Mouse (Mus musculus) lung, embryonic 16.5 days (tissue): ENCODE measurements at regions not wholly inside any gene's neighbourhood (a gene's known extent, or its start where the extent isn't known, plus 50 kb on each side); places are given as distances from the start of the nearest gene placed in this dataset.
"Not testable (repeated sequence)": the region's sequence is repeated elsewhere in the genome, so short reads cannot be mapped to it uniquely, and the experiment has no call there.

Experiments
- ATAC-seq: fragments of 200-750 bp; cut with Nextera tagmentation; 2 replicates; pipeline ENCODE4 v1.8.0; 2017; ENCODE audit warnings: low read depth, mild to moderate bottlenecking, moderate library complexity
- H3K27ac ChIP-seq: fragments of 300-500 bp; sonication (generic); 2 replicates; pipeline ENCODE4 v1.5.1; 2014; ENCODE audit warnings: mild to moderate bottlenecking, control low read depth, low read length
- H3K27me3 ChIP-seq: fragments of 300-500 bp; sonication (generic); 2 replicates; pipeline ENCODE4 v1.6.1; 2014; ENCODE audit warnings: low read depth, low read length, mixed read lengths; ENCODE audit not compliant: control insufficient read depth, insufficient read depth
- H3K36me3 ChIP-seq: fragments of 300-500 bp; sonication (generic); 2 replicates; pipeline ENCODE4 v1.6.1; 2014; ENCODE audit warnings: low read length; ENCODE audit not compliant: control insufficient read depth, insufficient read depth
- H3K4me1 ChIP-seq: fragments of 300-500 bp; sonication (generic); replicated peaks from 2 replicates; pipeline ENCODE4 v1.6.1; 2014; ENCODE audit warnings: low read length, mixed read lengths; ENCODE audit not compliant: control insufficient read depth, insufficient read depth
- H3K4me2 ChIP-seq: fragments of 300-500 bp; sonication (generic); 2 replicates; pipeline ENCODE4 v1.6.1; 2014; ENCODE audit warnings: low read depth, low read length, control low read depth
- H3K4me3 ChIP-seq: fragments of 300-500 bp; sonication (generic); 2 replicates; pipeline ENCODE4 v1.5.1; 2014; ENCODE audit warnings: mild to moderate bottlenecking, low read length, control low read depth
- H3K9ac ChIP-seq: fragments of 300-500 bp; sonication (generic); 2 replicates; pipeline ENCODE4 v1.6.1; 2014; ENCODE audit warnings: low read length, control low read depth
- H3K9me3 ChIP-seq: fragments of 300-500 bp; sonication (generic); 2 replicates; pipeline ENCODE4 v1.6.1; 2016; ENCODE audit warnings: low read length; ENCODE audit not compliant: control insufficient read depth
- WGBS: fragments of 180-500 bp; shearing (Covaris S2); extraction: QIAGEN DNeasy Blood & Tissue Kit; methylation state at CpG from one replicate; pipeline ENCODE4 v1.1.7; 2014; 5-methylcytosine and 5-hydroxymethylcytosine counted together

DNA sequence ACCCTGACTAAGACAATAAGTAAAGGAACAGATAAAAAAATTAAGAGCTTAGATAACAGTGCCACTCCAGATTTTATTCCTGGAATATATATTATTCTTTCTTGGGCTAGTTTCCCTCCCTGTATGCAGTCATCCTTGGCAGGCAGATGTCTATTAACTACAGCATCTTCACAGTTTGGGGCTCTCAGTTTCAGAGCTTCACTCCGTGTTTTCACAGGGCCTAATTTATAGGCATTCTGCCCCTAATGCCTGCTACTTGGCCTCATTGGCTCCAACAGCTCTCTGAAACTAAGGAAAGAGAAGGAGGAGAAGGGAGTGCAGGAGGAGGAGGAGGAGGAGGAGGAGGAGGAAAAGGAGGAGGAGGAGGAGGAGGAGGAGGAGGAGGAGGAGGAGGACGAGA, 757.0 kb downstream of the Cdh8 start:
- Histone ChIP-seq H3K27me3 (no peaks in the 10 kb centered on the region), H3K4me3 (no peak overlapping the region), H3K9ac (no peak overlapping the region), H3K4me2 (no peak overlapping the region), H3K4me1 (no peaks in the 10 kb centered on the region), H3K9me3 (no peaks in the 10 kb centered on the region), H3K27ac (no peak overlapping the region), H3K36me3 (no peaks in the 10 kb centered on the region)
- WGBS = 35% methylated on average over 2 of the region's 2 CpGs
- ATAC-seq = no peak

- ATAC-seq, H3K4me3 ChIP-seq, H3K27ac ChIP-seq, H3K4me1 ChIP-seq, H3K9ac ChIP-seq, H3K36me3 ChIP-seq, H3K4me2 ChIP-seq, H3K27me3 ChIP-seq, H3K9me3 ChIP-seq: not testable (repeated sequence)
- 86% methylated on average over 4 of the region's 4 CpGs for WGBS
These were observed 764.0 kb downstream of the Cdh8 start for GRCm38 (mm10) chr8:98652316-98652715.

- ATAC-seq = no peak
- Histone ChIP-seq H3K36me3 (no peaks in the 10 kb centered on the region), H3K9me3 (no peaks in the 10 kb centered on the region), H3K9ac (no peak overlapping the region), H3K4me1 (no peaks in the 10 kb centered on the region), H3K27ac (no peak overlapping the region), H3K4me2 (no peak overlapping the region), H3K4me3 (no peak overlapping the region), H3K27me3 (no peaks in the 10 kb centered on the region)
- 81% methylated on average over 1 of the region's 1 CpGs for WGBS
These were observed 765.3 kb downstream of the Cdh8 start for GRCm38 (mm10) chr8:98651010-98651409.

- Histone ChIP-seq H3K4me2 (no peak overlapping the region), H3K4me1 (no peaks in the 10 kb centered on the region), H3K9me3 (no peaks in the 10 kb centered on the region), H3K4me3 (no peak overlapping the region), H3K36me3 (no peaks in the 10 kb centered on the region), H3K9ac (no peak overlapping the region), H3K27me3 (no peaks in the 10 kb centered on the region), H3K27ac (no peak overlapping the region)
- 88% methylated on average over 5 of the region's 5 CpGs for WGBS
- no peak for ATAC-seq
These were observed 788.1 kb downstream of the Cdh8 start for GRCm38 (mm10) chr8:98628151-98628550.

DNA sequence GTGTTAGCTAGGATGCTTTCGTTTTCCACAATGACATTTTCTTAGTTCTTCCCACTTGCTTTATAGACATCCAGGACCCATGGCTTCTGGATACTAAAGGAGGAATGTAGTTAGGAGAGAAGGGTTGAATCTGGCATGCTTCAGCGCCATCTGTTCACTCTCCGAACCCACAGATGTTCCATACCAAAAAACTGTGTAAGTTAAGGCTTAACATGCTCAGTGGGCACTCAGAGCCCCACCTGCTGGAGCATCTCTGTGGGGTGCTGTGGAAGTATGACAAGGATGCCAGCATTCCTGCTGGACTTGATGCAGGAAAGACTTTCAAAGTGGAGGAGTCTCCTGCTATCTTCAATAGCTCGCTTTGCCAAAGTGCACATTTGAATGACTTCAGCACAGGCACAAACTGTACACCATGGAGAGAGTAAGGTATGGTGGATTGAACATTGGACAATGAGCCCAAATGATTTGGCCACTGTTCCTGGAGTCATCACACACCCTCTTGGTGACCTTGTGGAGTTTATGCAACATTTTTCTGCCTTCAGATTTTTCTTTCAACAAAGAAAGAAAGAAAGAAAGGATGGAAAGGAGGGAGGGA, 802.3 kb downstream of the Cdh8 start:
- H3K9ac ChIP-seq = no peak overlapping the region
- H3K27me3 ChIP-seq = no peaks in the 10 kb centered on the region
- no peak overlapping the region for H3K4me3 ChIP-seq
- H3K9me3 ChIP-seq = no peaks in the 10 kb centered on the region
- no peak overlapping the region for H3K27ac ChIP-seq
- no peaks in the 10 kb centered on the region for H3K4me1 ChIP-seq
- ATAC-seq = no peak
- 85% methylated on average over 4 of the region's 4 CpGs for WGBS
- no peaks in the 10 kb centered on the region for H3K36me3 ChIP-seq
- H3K4me2 ChIP-seq = no peak overlapping the region

DNA sequence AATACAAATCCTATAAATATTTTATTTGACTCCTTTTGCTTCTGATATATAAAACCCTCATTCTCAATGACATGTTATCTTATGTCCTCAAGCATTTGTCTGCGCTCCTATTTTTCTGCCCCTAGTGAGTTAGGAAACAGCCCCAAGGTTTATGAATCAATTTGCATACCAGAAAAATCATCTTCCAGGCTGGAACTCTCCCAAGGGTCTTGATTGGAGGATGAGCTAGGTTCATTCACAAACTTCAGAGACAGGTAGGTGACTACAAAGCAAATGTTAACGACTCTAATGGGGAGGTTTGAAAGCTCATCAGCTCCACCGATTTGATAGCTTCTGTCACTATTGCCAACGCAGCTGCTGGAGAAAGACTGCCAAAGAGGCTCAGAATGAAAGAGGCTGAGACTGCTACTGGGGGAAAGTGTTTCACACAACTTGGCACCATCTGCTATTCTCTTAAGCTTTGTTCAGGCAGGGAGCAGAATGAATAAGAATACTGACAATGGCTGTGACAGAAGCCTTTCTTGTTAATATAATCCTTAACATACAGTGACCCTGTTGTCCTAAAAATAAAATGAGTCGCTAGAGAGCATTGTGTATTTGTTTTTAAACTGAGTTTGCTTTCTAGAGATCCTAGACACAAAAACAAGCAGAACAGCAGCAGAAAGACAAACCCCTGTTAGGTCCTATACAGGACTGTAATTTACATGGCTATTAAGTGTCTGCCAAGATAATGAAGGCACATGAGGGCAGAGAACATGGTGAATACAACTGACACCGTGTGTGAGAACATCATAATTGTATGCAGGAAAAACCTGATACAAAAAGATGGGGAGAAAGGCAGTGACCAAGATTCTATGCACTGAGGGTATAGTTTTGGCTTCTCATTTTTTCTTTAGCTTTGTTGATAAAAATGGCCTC, 843.4 kb downstream of the Cdh8 start:
- WGBS = 59% methylated on average over 6 of the region's 6 CpGs
- no peak overlapping the region for H3K9ac ChIP-seq
- H3K4me1 ChIP-seq = no peaks in the 10 kb centered on the region
- no peak overlapping the region for H3K4me2 ChIP-seq
- no peaks in the 10 kb centered on the region for H3K9me3 ChIP-seq
- no peak overlapping the region for H3K4me3 ChIP-seq
- H3K36me3 ChIP-seq = no peaks in the 10 kb centered on the region
- no peaks in the 10 kb centered on the region for H3K27me3 ChIP-seq
- no peak overlapping the region for H3K27ac ChIP-seq
- ATAC-seq = no peak

DNA sequence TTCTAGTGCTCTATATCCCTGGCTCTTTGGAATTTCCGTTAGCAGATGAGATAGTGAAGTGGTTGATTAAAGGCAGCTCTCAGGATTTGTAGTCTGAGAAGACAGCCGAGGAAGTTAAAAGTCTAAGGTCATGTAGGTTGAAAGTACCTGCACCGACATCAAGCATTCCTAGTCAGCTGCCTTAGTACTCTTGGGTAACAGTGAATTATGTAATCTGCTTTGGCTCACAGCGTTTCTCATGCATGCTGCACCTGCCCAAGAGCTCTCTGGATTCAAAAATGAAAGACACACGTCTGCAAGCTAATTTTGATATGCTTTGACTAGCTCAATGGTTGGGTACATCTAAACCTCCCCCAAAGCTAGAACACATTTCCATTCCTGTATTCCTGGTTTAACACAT, 849.6 kb downstream of the Cdh8 start:
- no peak overlapping the region for H3K9ac ChIP-seq
- no peaks in the 10 kb centered on the region for H3K27me3 ChIP-seq
- WGBS = 53% methylated on average over 5 of the region's 5 CpGs
- no peaks in the 10 kb centered on the region for H3K36me3 ChIP-seq
- no peaks in the 10 kb centered on the region for H3K9me3 ChIP-seq
- ATAC-seq = no peak
- no peak overlapping the region for H3K27ac ChIP-seq
- no peaks in the 10 kb centered on the region for H3K4me1 ChIP-seq
- H3K4me2 ChIP-seq = no peak overlapping the region
- no peak overlapping the region for H3K4me3 ChIP-seq

DNA sequence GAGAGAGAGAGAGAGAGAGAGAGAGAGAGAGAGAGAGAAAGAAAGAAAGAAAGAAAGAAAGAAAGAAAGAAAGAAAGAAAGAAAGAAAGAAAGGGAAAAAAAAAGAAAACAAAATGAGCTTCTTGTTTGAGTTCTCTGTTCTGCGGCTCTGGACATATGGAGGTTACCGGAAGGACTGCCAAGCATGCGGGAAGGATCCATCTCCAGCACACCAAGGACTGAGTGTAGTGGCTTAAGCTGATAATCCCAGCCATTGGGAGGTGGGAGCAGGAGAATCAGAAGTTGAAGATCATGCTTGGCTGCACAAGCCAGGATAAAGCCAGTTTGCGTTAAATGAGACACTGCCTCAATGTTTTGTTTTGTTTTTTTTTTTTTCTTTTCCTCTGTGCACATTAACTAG, 897.8 kb downstream of the Cdh8 start:
- Histone ChIP-seq H3K4me2 (no peak overlapping the region), H3K9me3 (no peaks in the 10 kb centered on the region), H3K27ac (no peak overlapping the region), H3K4me1 (no peaks in the 10 kb centered on the region), H3K27me3 (no peaks in the 10 kb centered on the region), H3K4me3 (no peak overlapping the region), H3K36me3 (no peaks in the 10 kb centered on the region), H3K9ac (no peak overlapping the region)
- WGBS = 80% methylated on average over 4 of the region's 4 CpGs
- ATAC-seq = no peak

GRCm38 (mm10) chr8:98515246-98515645, 901.0 kb downstream of the Cdh8 start:
- Histone ChIP-seq H3K4me3 (no peak overlapping the region), H3K27me3 (no peaks in the 10 kb centered on the region), H3K4me1 (no peaks in the 10 kb centered on the region), H3K9ac (no peak overlapping the region), H3K9me3 (no peaks in the 10 kb centered on the region), H3K27ac (no peak overlapping the region), H3K4me2 (no peak overlapping the region), H3K36me3 (no peaks in the 10 kb centered on the region)
- WGBS = 77% methylated on average over 5 of the region's 5 CpGs
- no peak for ATAC-seq
